Mouse (Mus musculus) lung, adult 2 months (tissue): ENCODE measurements around the gene Vwa5b1.

Source experiments
- CTCF ChIP-seq: fragments of 200-500 bp; IDR thresholded peaks from 2 replicates; pipeline ENCODE4 v1.5.1; 2011; ENCODE audit warnings: mild to moderate bottlenecking, low read length, control low read depth; ENCODE audit not compliant: insufficient read depth
- POLR2A ChIP-seq: fragments of 200-500 bp; IDR thresholded peaks from 2 replicates; pipeline ENCODE4 v1.6.1; 2011; ENCODE audit warnings: low read depth, mild to moderate bottlenecking, control low read depth, low read length, borderline replicate concordance; ENCODE audit errors: extremely low read depth

DNA sequence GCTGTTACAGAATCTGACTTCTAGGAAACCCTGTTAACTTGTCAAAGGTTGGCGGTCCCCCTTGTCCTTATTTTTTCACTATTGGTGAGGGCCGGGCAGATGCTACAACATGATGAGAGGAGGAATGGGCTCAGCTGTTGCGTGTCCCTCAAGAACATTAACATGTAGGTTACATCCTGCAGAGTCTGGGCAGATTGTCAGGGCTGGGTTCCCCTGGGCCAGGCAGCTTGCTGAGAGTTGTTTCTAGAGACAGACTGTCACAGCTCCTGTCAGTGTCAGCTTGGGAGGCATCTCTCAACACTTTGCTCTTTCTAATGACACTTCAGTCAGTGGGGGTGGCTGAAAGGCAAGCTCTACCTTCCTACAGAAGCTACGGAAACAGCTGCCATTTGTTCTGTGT lies 16.2 kb upstream of the Vwa5b1 start:
- TF ChIP-seq CTCF = no peak
- TF ChIP-seq POLR2A = no peak
